Mouse (Mus musculus) ES-Bruce4 (cell line): Measurements from ENCODE around the gene Spats2l.
A peak's percentile ranks its signal among the peaks of the same experiment; 100 is the strongest.

Experiments
- CTCF ChIP-seq: IDR thresholded peaks from one replicate; pipeline ENCODE4 v1.8.1; 2011; ENCODE audit warnings: low read depth, low read length
- EP300 ChIP-seq: IDR thresholded peaks from 2 replicates; pipeline ENCODE4 v1.6.1; 2011; ENCODE audit warnings: low read depth, low read length; ENCODE audit not compliant: insufficient read depth
- POLR2A ChIP-seq: IDR thresholded peaks from one replicate; pipeline ENCODE4 v1.8.1; 2011; ENCODE audit warnings: low read length; ENCODE audit not compliant: insufficient read depth

DNA sequence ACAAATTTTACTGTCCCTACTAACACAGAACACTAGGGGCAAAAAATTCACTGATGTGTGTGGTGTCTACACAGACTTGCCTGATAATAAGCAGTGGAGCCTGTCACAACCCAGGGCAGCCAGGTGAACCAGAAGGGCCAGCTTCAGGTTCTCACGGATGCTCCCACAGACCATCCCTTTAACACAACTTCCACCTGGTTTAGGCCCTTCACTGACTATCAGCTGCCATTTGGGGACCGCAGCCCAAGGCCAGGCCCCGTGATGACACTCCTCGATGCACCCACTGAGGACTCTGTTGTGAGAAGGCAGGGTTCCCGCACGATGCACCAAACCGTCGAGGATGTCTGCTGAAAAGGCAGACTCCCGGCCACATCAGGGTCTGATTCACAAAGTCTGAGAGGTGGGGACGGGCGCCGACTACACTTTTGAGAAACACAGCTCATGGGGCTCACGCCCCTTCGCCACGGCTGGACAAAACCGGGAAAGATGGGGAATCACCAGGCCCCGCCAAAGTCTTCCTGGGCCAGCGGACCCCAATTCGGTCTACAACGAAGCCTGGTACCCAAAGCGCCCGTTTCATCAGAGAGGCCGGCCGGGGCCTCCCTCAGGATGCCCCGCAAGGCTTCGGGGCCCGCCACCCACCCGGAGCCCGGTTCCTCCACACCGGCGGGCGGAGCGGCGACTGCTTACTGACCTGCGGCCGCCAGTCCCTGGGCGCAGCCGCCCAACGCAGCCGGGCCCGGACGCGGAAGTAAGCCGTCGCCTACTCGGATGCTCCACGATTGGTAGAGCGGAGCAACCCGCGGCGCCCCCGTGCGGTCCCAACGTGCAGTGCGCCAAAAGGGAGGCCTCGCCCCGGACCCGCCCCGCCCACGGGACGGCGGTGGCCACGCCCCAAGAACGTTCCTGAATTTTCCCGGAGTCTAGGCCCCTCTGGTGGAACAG is 195.6 kb downstream of the Spats2l start:
- TF ChIP-seq EP300: peak; percentile 26; the same call in 1 of the 2 replicates
- TF ChIP-seq CTCF: peak; percentile 60
- no peak for TF ChIP-seq POLR2A
